Mouse (Mus musculus) heart, embryonic 16.5 days (tissue): ENCODE measurements around the gene Nell1. TPM values are rescaled to one million over a fixed set of nuclear protein-coding genes. Genes with fewer than 3 reads are reported as not detected.

Source experiments
- ATAC-seq: fragments of 200-750 bp; cut with Nextera tagmentation; replicated peaks from 2 replicates; pipeline ENCODE4 v1.8.0; 2017; ENCODE audit warnings: moderate number of reproducible peaks; ENCODE audit not compliant: insufficient read depth, low FRiP score; ENCODE audit errors: extremely low read depth
- H3K27ac ChIP-seq: fragments of 300-500 bp; sonication (generic); 2 replicates; pipeline ENCODE4 v1.5.1; 2014; ENCODE audit warnings: mild to moderate bottlenecking, low read length, control low read depth, moderate library complexity
- H3K27me3 ChIP-seq: fragments of 300-500 bp; sonication (generic); 2 replicates; pipeline ENCODE4 v1.6.1; 2014; ENCODE audit warnings: low read length, mixed read lengths; ENCODE audit not compliant: control insufficient read depth, insufficient read depth
- H3K36me3 ChIP-seq: fragments of 300-500 bp; sonication (generic); 2 replicates; pipeline ENCODE4 v1.6.1; 2014; ENCODE audit not compliant: control insufficient read depth, insufficient read depth
- H3K4me1 ChIP-seq: fragments of 300-500 bp; sonication (generic); 2 replicates; pipeline ENCODE4 v1.6.1; 2014; ENCODE audit warnings: low read length, mixed read lengths; ENCODE audit not compliant: control insufficient read depth, insufficient read depth
- H3K4me2 ChIP-seq: fragments of 300-500 bp; sonication (generic); 2 replicates; pipeline ENCODE4 v1.6.1; 2014; ENCODE audit warnings: low read depth, mild to moderate bottlenecking, control low read depth, low read length
- H3K4me3 ChIP-seq: fragments of 300-500 bp; sonication (generic); 2 replicates; pipeline ENCODE4 v1.5.1; 2014; ENCODE audit warnings: mild to moderate bottlenecking, control low read depth, low read length
- H3K9ac ChIP-seq: fragments of 300-500 bp; sonication (generic); 2 replicates; pipeline ENCODE4 v1.6.1; 2014; ENCODE audit warnings: low read length, control low read depth
- H3K9me3 ChIP-seq: fragments of 300-500 bp; sonication (generic); replicated peaks from 2 replicates; pipeline ENCODE4 v1.6.1; 2016; ENCODE audit warnings: low read length; ENCODE audit not compliant: control insufficient read depth
- WGBS: fragments of 180-500 bp; shearing (Covaris S2); extraction: QIAGEN DNeasy Blood & Tissue Kit; methylation state at CpG from one replicate; pipeline ENCODE4 v1.1.7; 2014; 5-methylcytosine and 5-hydroxymethylcytosine counted together
- polyA plus RNA-seq: library from polyadenylated mRNA; unstranded; fragments of >200 nt; fragmentation: Nextera tagmentation; extraction: Ambion mirVana; gene quantifications from 2 replicates; pipeline ENCODE4 v1.2.1, GENCODE M21; 2015

Nell1 gene
- polyA plus RNA-seq, 1 experiment from 2014 or later, result 0.64 TPM

DNA sequence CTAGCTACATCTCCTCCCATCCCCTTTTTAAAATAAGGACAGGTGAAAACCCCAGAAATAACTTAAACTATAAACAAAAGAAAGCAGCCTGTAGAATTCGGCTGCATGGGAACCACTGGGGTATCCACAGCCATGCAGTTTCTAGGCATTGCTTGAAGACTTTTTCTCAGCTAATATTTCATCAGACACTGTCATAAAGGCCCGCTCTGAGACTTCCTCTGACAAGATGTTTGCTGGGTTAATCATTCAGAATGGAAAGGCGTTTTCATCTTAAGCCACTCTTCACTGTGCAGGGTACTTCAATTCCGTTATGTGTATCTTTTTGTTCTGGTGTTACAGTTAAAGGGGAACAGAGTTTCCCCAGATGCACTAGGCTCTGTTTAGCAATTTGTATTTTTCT lies 526.9 kb downstream of the Nell1 start:
- 65% methylated on average over 4 of the region's 4 CpGs for WGBS
- Histone ChIP-seq H3K27me3 (no peaks in the 10 kb centered on the region), H3K9me3 (no peaks in the 10 kb centered on the region), H3K27ac (no peak overlapping the region), H3K4me2 (no peak overlapping the region), H3K9ac (no peak overlapping the region), H3K36me3 (no peaks in the 10 kb centered on the region), H3K4me3 (no peak overlapping the region), H3K4me1 (no peaks in the 10 kb centered on the region)
- no peak for ATAC-seq

DNA sequence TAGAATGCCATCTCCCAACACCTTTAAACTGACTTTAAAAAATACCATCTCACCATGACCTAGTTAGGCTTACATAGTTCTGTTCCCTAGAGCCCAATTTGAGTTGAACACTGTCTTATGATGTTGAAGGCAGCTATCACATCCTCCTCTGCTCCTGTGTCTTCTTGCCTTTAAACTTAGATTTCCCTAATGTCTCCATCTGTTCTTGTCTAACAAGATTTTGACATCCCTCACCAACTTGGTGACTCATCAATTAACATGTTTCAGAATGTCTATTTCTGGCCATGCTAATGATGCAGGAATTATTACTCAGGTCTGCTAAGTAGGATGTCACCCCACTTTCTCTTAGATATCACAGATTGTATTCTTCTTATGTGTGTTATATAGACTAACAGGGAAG lies 532.4 kb downstream of the Nell1 start:
- H3K27ac ChIP-seq, result no peak overlapping the region
- H3K4me1 ChIP-seq, result no peaks in the 10 kb centered on the region
- H3K9ac ChIP-seq, result no peak overlapping the region
- no peak overlapping the region for H3K4me2 ChIP-seq
- no peaks in the 10 kb centered on the region for H3K36me3 ChIP-seq
- ATAC-seq, result no peak
- no peaks in the 10 kb centered on the region for H3K9me3 ChIP-seq
- no peaks in the 10 kb centered on the region for H3K27me3 ChIP-seq
- no peak overlapping the region for H3K4me3 ChIP-seq

DNA sequence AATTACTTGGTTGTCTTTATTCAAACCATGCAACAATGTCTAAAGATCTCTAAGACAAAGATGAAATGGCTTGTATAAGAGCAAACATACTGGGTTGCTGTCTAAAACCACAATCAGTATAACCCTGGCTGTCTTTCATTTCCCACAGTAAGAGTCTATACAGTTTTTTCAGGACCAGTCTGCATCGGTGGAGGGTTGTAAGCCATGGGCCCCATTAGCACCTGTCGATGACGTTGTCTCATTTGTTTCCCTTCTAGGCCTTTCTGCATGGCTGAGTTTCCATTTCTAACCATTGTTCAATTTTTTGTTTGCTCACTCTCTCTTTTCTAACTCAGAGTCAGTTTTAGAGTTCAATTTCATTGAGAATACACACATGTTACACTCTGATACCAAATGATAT lies 540.2 kb downstream of the Nell1 start:
- 71% methylated on average over 3 of the region's 3 CpGs for WGBS
- H3K4me3 ChIP-seq, result no peak overlapping the region
- H3K4me2 ChIP-seq, result no peak overlapping the region
- H3K9ac ChIP-seq, result no peak overlapping the region
- no peaks in the 10 kb centered on the region for H3K27me3 ChIP-seq
- no peak overlapping the region for H3K27ac ChIP-seq
- no peaks in the 10 kb centered on the region for H3K4me1 ChIP-seq
- no peaks in the 10 kb centered on the region for H3K36me3 ChIP-seq
- no peaks in the 10 kb centered on the region for H3K9me3 ChIP-seq
- ATAC-seq, result no peak

DNA sequence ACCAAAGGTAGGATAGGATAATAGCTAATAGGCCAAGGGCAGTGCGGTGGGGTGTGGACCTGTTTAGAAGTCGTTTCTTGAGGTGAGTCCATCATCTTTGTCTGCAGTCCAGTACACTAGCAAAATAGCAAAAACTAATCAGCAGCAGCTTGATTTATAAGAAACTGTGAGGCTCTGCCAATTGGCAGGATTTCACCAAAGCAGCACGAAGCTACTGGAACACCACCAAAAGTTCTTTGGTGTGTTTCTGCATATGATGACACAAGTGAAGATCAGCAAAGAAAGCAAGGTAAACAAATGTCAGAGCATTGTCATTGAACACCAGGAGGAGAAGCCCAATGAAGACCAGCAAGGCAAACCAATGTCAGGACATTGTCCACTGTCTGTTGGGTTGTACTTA lies 542.0 kb downstream of the Nell1 start:
- WGBS, result 65% methylated on average over 3 of the region's 3 CpGs
- ATAC-seq, result no peak
- H3K36me3 ChIP-seq, result no peaks in the 10 kb centered on the region

DNA sequence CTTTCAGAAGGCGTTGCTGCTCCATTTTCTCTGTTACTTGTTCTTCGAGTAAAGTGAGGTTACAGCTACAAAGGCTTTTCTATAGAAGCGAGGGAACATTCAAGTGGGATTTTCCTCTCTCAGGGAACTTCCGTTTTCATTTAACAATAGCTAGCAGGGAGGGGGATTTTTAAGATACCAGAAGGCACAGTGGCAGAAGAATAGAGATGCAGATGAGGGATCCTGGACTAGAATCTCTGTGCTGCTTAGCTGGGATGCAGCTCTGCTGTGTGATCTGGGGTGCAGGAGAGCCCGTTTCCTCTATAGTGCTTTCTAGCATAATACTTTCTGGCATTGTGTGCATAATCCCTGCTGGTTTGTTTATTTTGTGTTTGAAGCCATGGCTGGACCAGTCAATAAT lies 568.7 kb downstream of the Nell1 start:
- WGBS, result 58% methylated on average over 5 of the region's 5 CpGs
- no peaks in the 10 kb centered on the region for H3K9me3 ChIP-seq
- ATAC-seq, result no peak

More for the DNA sequence above, 542.0 kb downstream of the Nell1 start:
- Histone ChIP-seq H3K9ac (no peak overlapping the region), H3K9me3 (no peaks in the 10 kb centered on the region), H3K27ac (no peak overlapping the region), H3K4me1 (no peaks in the 10 kb centered on the region), H3K4me3 (no peak overlapping the region), H3K4me2 (no peak overlapping the region), H3K27me3 (no peaks in the 10 kb centered on the region)

DNA sequence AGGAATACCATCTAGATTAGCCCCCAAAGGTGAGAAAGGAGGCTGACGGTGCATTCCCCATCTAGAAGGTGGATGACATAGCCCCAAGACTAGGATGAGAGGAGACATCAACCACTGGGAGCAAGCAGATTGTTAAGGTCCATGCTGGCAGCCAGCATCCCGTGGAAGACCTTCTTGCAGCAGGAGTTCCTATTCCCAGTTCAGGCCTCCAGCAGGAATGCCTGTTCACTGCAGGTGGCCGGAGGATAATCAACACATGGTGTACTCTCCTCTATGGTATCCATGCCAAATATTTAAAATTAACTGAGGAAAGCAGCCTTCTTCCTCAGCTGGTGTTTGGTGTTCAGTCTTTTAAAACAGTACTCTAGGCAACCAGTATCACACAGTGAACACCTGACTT lies 574.9 kb downstream of the Nell1 start:
- Histone ChIP-seq H3K4me3 (no peak overlapping the region), H3K27ac (no peak overlapping the region), H3K9me3 (no peaks in the 10 kb centered on the region), H3K4me1 (no peaks in the 10 kb centered on the region), H3K4me2 (no peak overlapping the region), H3K36me3 (no peaks in the 10 kb centered on the region), H3K9ac (no peak overlapping the region), H3K27me3 (no peaks in the 10 kb centered on the region)
- 63% methylated on average over 3 of the region's 3 CpGs for WGBS
- no peak for ATAC-seq

More for the DNA sequence above, 568.7 kb downstream of the Nell1 start:
- H3K27me3 ChIP-seq, result no peaks in the 10 kb centered on the region
- no peak overlapping the region for H3K4me3 ChIP-seq
- H3K4me2 ChIP-seq, result no peak overlapping the region
- no peaks in the 10 kb centered on the region for H3K4me1 ChIP-seq
- H3K9ac ChIP-seq, result no peak overlapping the region
- H3K36me3 ChIP-seq, result no peaks in the 10 kb centered on the region
- H3K27ac ChIP-seq, result no peak overlapping the region

DNA sequence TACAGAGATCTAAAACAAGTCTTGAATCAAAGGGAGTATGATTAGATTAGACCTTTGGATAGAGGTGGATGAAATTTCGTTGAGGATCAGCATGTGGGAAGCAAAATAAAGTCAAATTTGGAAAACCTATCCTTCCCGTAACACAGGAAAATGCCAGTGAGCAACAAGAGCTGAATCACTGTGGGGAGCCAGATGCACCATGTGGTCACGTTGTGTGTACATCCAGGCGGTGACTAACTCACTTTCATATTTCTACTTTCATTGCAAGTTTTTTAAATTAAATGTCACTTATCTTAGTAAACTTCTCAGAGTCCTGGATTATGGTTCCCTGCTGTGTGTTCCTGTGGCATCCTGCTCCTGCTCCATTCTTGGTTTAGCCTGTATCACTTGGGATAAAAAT lies 576.8 kb downstream of the Nell1 start:
- Histone ChIP-seq H3K27me3 (no peaks in the 10 kb centered on the region), H3K4me2 (no peak overlapping the region), H3K4me1 (no peaks in the 10 kb centered on the region), H3K4me3 (no peak overlapping the region), H3K27ac (no peak overlapping the region), H3K9ac (no peak overlapping the region), H3K36me3 (no peaks in the 10 kb centered on the region), H3K9me3 (no peaks in the 10 kb centered on the region)
- ATAC-seq, result no peak
- 72% methylated on average over 4 of the region's 4 CpGs for whole genome bisulfite sequencing

DNA sequence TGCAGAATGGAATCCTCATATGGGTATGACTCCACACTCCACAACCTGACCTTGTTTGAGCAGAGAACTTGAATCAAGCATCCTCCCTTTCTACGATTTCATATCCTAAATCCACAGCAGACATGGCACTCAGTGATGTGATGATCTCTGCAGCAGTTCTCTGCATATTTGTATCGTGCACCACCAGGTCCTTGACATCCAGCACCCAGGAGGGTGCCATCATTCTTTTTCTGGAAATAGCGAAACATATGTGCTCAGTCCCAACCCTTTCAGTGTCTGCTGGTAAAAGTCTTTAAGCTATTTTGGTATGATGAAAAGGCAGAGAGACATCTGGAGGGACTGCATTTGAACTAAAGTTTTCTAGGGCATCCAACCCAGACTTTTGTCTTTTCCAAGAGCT lies 588.0 kb downstream of the Nell1 start:
- H3K4me1 ChIP-seq, result no peaks in the 10 kb centered on the region
- no peak overlapping the region for H3K9ac ChIP-seq
- H3K4me2 ChIP-seq, result no peak overlapping the region
- ATAC-seq, result no peak
- no peaks in the 10 kb centered on the region for H3K27me3 ChIP-seq
- H3K4me3 ChIP-seq, result no peak overlapping the region
- no peaks in the 10 kb centered on the region for H3K9me3 ChIP-seq
- 77% methylated on average over 3 of the region's 3 CpGs for WGBS
- no peaks in the 10 kb centered on the region for H3K36me3 ChIP-seq
- H3K27ac ChIP-seq, result no peak overlapping the region

DNA sequence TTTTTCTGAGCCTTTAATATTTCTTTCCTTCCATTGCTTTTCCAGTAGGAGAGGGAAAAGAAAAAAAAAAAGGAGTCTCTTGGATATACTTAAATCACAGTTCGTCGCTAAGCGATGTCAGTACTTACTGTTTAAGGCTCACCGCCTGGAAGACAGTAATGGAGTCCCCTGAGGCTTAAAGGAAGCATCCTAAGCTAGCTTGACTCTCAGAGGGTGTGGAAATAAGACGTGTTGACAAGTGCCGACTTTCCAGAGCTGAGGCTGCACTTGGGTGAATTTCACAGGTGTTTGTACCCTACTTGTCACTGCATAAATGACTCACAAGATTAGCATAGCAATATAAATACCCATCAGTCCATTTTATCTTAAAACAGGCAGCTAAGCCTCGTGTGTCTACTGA lies 599.2 kb downstream of the Nell1 start:
- no peak overlapping the region for H3K4me3 ChIP-seq
- no peak for ATAC-seq
- no peak overlapping the region for H3K9ac ChIP-seq
- H3K4me1 ChIP-seq, result no peaks in the 10 kb centered on the region
- WGBS, result 49% methylated on average over 7 of the region's 7 CpGs
- H3K9me3 ChIP-seq, result no peaks in the 10 kb centered on the region
- H3K36me3 ChIP-seq, result no peaks in the 10 kb centered on the region
- no peak overlapping the region for H3K27ac ChIP-seq
- no peak overlapping the region for H3K4me2 ChIP-seq
- H3K27me3 ChIP-seq, result no peaks in the 10 kb centered on the region
